In genomic region chrX:56447524-56448015, GRCm38 (mm10) we compare ENCODE assay signal across 33 mouse cellular contexts. TPM values are rescaled to one million over a fixed set of nuclear protein-coding genes. Genes with fewer than 3 reads are reported as not detected.
DNase-seq lines count a peak whose midpoint lies in the region; ATAC-seq and TF ChIP-seq lines count a peak whose summit lies in the region.
"Had no signal": no experiment of that assay in that cellular context is flagged by ENCODE, and none has a peak within 500 bp of the region (broad histone marks: within the 10 kb centered on the region; RNA-seq: fewer than 3 reads in every experiment).

TSS of gene Gm2174 (plus strand) at chrX:56447965.

- no peaks in the 10 kb centered on the region for H3K79me2 ChIP-seq in heart, adult 2 months (replicated peaks; ENCODE audit: control insufficient read depth, insufficient read depth, low read length)

- no peak for TF ChIP-seq EP300 in heart, adult 2 months (IDR thresholded peaks at IDR 0.05; ENCODE audit: insufficient read depth, low read depth, low read length)

- no peaks in the 10 kb centered on the region for H3K27me3 ChIP-seq in heart, adult 2 months (ENCODE audit: control insufficient read depth, insufficient read depth, low read length)
- no peaks in the 10 kb centered on the region for H3K27me3 ChIP-seq in heart, embryonic 16.5 days (ENCODE audit: control insufficient read depth, insufficient read depth, low read length)
- no peaks in the 10 kb centered on the region for H3K27me3 ChIP-seq in liver, embryonic 15.5 days
- H3K27me3 ChIP-seq: embryonic facial prominence, embryonic 12.5 days; forebrain, embryonic 13.5 days; hindbrain, embryonic 13.5 days; neural tube, embryonic 15.5 days; stomach, embryonic 15.5 days had no signal

- no peak within 1 kb of the TSS for H3K9ac ChIP-seq in heart, adult 2 months (ENCODE audit: low read depth, low read length)
- no peak within 1 kb of the TSS for H3K9ac ChIP-seq in heart, embryonic 16.5 days (ENCODE audit: low read length)
- H3K9ac ChIP-seq in liver, embryonic 15.5 days: no peak within 1 kb of the TSS
- H3K9ac ChIP-seq: embryonic facial prominence, embryonic 12.5 days; forebrain, embryonic 13.5 days; hindbrain, embryonic 13.5 days; neural tube, embryonic 15.5 days; stomach, embryonic 15.5 days had no signal

- peak within 1 kb of the TSS; percentile 9; the same call in 1 of the 2 replicates for H3K4me2 ChIP-seq in heart, embryonic 16.5 days (ENCODE audit: low read depth, low read length)
- H3K4me2 ChIP-seq in liver, embryonic 15.5 days: peak within 1 kb of the TSS; percentile 50
- H3K4me2 ChIP-seq: embryonic facial prominence, embryonic 12.5 days; forebrain, embryonic 13.5 days; hindbrain, embryonic 13.5 days; midbrain, embryonic 11.5 days; neural tube, embryonic 15.5 days; stomach, embryonic 15.5 days had no signal

- no peak within 1 kb of the TSS for H3K4me3 ChIP-seq in heart, adult 2 months
- no peak within 1 kb of the TSS for H3K4me3 ChIP-seq in heart, embryonic 16.5 days (ENCODE audit: low read length)
- H3K4me3 ChIP-seq in bone marrow macrophage, adult 2 months (ENCODE audit: insufficient read depth, low read length): no peak within 1 kb of the TSS
- no peak within 1 kb of the TSS for H3K4me3 ChIP-seq in liver, embryonic 15.5 days (replicated peaks)
- H3K4me3 ChIP-seq: embryonic facial prominence, embryonic 12.5 days; forebrain, embryonic 13.5 days; hindbrain, embryonic 13.5 days; layer of hippocampus, adult 2 months; limb, embryonic 10.5 days; neural tube, embryonic 15.5 days; stomach, embryonic 15.5 days had no signal

- 52% methylated on average over 4 of the region's 4 CpGs for WGBS in heart, adult 2 months
- 51% methylated on average over 4 of the region's 4 CpGs for WGBS in heart, embryonic 16.5 days
- 32% methylated on average over 4 of the region's 4 CpGs for WGBS in liver, embryonic 15.5 days (ENCODE audit: insufficient replicate concordance)

- no peak for TF ChIP-seq CTCF in heart, adult 2 months (IDR thresholded peaks at IDR 0.05)
- no peak for TF ChIP-seq CTCF in bone marrow macrophage, adult 2 months (IDR thresholded peaks at IDR 0.05; ENCODE audit: low read depth, low read length)

- H3K9me3 ChIP-seq in heart, embryonic 16.5 days (replicated peaks; ENCODE audit: control insufficient read depth, low read length): no peaks in the 10 kb centered on the region
- H3K9me3 ChIP-seq in liver, embryonic 15.5 days (replicated peaks): no peaks in the 10 kb centered on the region
- H3K9me3 ChIP-seq: embryonic facial prominence, embryonic 12.5 days; forebrain, embryonic 13.5 days; hindbrain, embryonic 13.5 days; limb, embryonic 10.5 days; neural tube, embryonic 15.5 days; stomach, embryonic 15.5 days had no signal

- intact Hi-C loops in heart, adult 2 months (cut with DNase I): no loop called here

- H3K36me3 ChIP-seq in heart, adult 2 months (ENCODE audit: control insufficient read depth, insufficient read depth, low read length): no peaks in the 10 kb centered on the region; the same call in 1 of the 2 replicates
- H3K36me3 ChIP-seq in heart, embryonic 16.5 days (ENCODE audit: control insufficient read depth, insufficient read depth): no peaks in the 10 kb centered on the region
- H3K36me3 ChIP-seq in liver, embryonic 15.5 days (replicated peaks): no peaks in the 10 kb centered on the region
- H3K36me3 ChIP-seq: embryonic facial prominence, embryonic 12.5 days; hindbrain, embryonic 13.5 days; limb, embryonic 10.5 days; neural tube, embryonic 15.5 days; stomach, embryonic 15.5 days had no signal

- H3K4me1 ChIP-seq in heart, adult 2 months (ENCODE audit: control insufficient read depth, insufficient read depth, low read length): no peaks in the 10 kb centered on the region
- H3K4me1 ChIP-seq in heart, embryonic 16.5 days (ENCODE audit: control insufficient read depth, insufficient read depth, low read length): no peaks in the 10 kb centered on the region
- peaks cover 27% of the 10 kb centered on the region for H3K4me1 ChIP-seq in bone marrow macrophage, adult 2 months (ENCODE audit: control insufficient read depth, insufficient read depth, low read length)
- peaks cover 31% of the 10 kb centered on the region for H3K4me1 ChIP-seq in liver, embryonic 15.5 days (replicated peaks)
- H3K4me1 ChIP-seq: embryonic facial prominence, embryonic 12.5 days; forebrain, embryonic 13.5 days; hindbrain, embryonic 13.5 days; limb, embryonic 10.5 days; neural tube, embryonic 15.5 days; stomach, embryonic 15.5 days had no signal

- peak within 1 kb of the TSS; percentile 60 for H3K27ac ChIP-seq in heart, adult 2 months
- peak within 1 kb of the TSS; percentile 58 for H3K27ac ChIP-seq in heart, embryonic 16.5 days (ENCODE audit: low read length)
- H3K27ac ChIP-seq in bone marrow macrophage, adult 2 months (ENCODE audit: insufficient read depth, low read depth, low read length): peak within 1 kb of the TSS; percentile 61
- H3K27ac ChIP-seq in liver, embryonic 15.5 days (replicated peaks): peak within 1 kb of the TSS; percentile 91
- H3K27ac ChIP-seq: embryonic facial prominence, embryonic 12.5 days; forebrain, embryonic 13.5 days; hindbrain, embryonic 13.5 days; layer of hippocampus, adult 2 months; limb, embryonic 10.5 days; neural tube, embryonic 15.5 days; stomach, embryonic 15.5 days had no signal

- DNase-seq in heart, adult 2 months: no peak
- no peak for DNase-seq in heart, adult 18-20 months
- no peak for DNase-seq in heart, adult 8-10 months (ENCODE audit: low spot score)
- no peak for DNase-seq in lung, postnatal 25 days (ENCODE audit: low spot score)
- no peak for DNase-seq in thymus, adult 18-20 months
- DNase-seq: adrenal gland, postnatal 25 days; cerebellum, adult 11 months; cerebellum, postnatal 10 days; gastrocnemius, postnatal 10 days; kidney, adult 8-10 months; kidney, postnatal 10 days; right cerebral cortex, adult 18-20 months; right cerebral cortex, postnatal 4 days; thymus, adult 2 months; thymus, postnatal 4 days had no signal

- ATAC-seq in heart, embryonic 16.5 days (replicated peaks; ENCODE audit: extremely low read depth, insufficient read depth, low FRiP score): no peak
- ATAC-seq in liver, embryonic 15.5 days (ENCODE audit: insufficient read depth): no peak
- ATAC-seq: CD4-positive, CD25-positive, alpha-beta regulatory T cell, adult 4 months; forebrain, embryonic 13.5 days; inflammation-experienced regulatory T-cells, adult 6 months; lung, postnatal 0 days had no signal

- no peak for TF ChIP-seq POLR2A in heart, adult 2 months (IDR thresholded peaks at IDR 0.05; ENCODE audit: insufficient read depth, low read depth, low read length)
- TF ChIP-seq POLR2A in bone marrow macrophage, adult 2 months (IDR thresholded peaks at IDR 0.05; ENCODE audit: borderline replicate concordance, low read depth, low read length): no peak

RNA-seq across cellular contexts. Expression of gene Gm2174, which starts in this region (rescaled TPM):
- under 1 TPM in 1 of 2 experiments, not detected in 1; 0.86 TPM for total RNA-seq in heart, adult 2 months (2021)
- polyA plus RNA-seq in heart, adult 2 months (2012; rRNA removed): 2.9 and 3.9 TPM in 2 replicates
- not detected for total RNA-seq in heart, adult 18-20 months (2021)
- polyA plus RNA-seq in heart, embryonic 16.5 days (2015; fragmentation: Nextera tagmentation; extraction: Ambion mirVana): 1.2 and 1.9 TPM in 2 replicates
- 1 to 10 TPM in 2 of 4 experiments, not detected in 2; 1.9 to 2.8 TPM for total RNA-seq in heart, adult 8-10 months (2022)
- polyA plus RNA-seq in bone marrow macrophage, adult 2 months (2012; ENCODE audit: insufficient read depth, insufficient read length, missing spikeins): 5.3 and 6.1 TPM in 2 replicates
- 1.4 and 1.7 TPM in 2 replicates for polyA plus RNA-seq in liver, embryonic 15.5 days (2015; fragmentation: Nextera tagmentation; extraction: Ambion mirVana)
- total RNA-seq: adrenal gland, postnatal 25 days; gastrocnemius, postnatal 10 days; layer of hippocampus, adult 2 months; layer of hippocampus, postnatal 25 days; liver, adult 2 months; midbrain, postnatal 0 days had no signal
- polyA plus RNA-seq: frontal cortex, adult 2 months; liver, adult 2 months; midbrain, postnatal 0 days; thymus, adult 2 months had no signal
